Mouse (Mus musculus) liver (tissue): ENCODE data around the gene Thoc2.
"Not testable (repeated sequence)": the region's sequence is repeated elsewhere in the genome, so short reads cannot be mapped to it uniquely, and the experiment has no call there.

ENCODE experiments used
- DNase-seq: peaks from one replicate; pipeline ENCODE4 v3.0.0-alpha.2; 2020; ENCODE audit warnings: mixed read lengths

Thoc2 gene

GRCm38 (mm10) chrX:41920574-41920973 lies at the start of gene Thoc2:
Gene Thoc2, minus strand, starts transcription at chrX:41920674.
- DNase-seq: no peak

GRCm38 (mm10) chrX:41970096-41970495 lies 49.6 kb upstream of the Thoc2 start:
- DNase-seq: no peak

- no peak for DNase-seq
Measured at GRCm38 (mm10) chrX:41969341-41969740, 48.9 kb upstream of the Thoc2 start.

GRCm38 (mm10) chrX:41957161-41957560 lies 36.7 kb upstream of the Thoc2 start:
- DNase-seq: peak; percentile 70

- no peak for DNase-seq
Measured at GRCm38 (mm10) chrX:41941840-41942239, 21.4 kb upstream of the Thoc2 start.

- not testable (repeated sequence) for DNase-seq
Measured at GRCm38 (mm10) chrX:41931821-41932220, 11.3 kb upstream of the Thoc2 start.

- DNase-seq: no peak
Measured at GRCm38 (mm10) chrX:41924708-41925107, 4.2 kb upstream of the Thoc2 start.

GRCm38 (mm10) chrX:41912061-41912401 lies 8.4 kb downstream of the Thoc2 start:
- DNase-seq: no peak

GRCm38 (mm10) chrX:41911390-41912060 lies 8.9 kb downstream of the Thoc2 start:
- peak; percentile 88 for DNase-seq

GRCm38 (mm10) chrX:41910981-41911380 lies 9.5 kb downstream of the Thoc2 start:
- DNase-seq: peak; percentile 40

- no peak for DNase-seq
Measured at GRCm38 (mm10) chrX:41910471-41910870, 10.0 kb downstream of the Thoc2 start.

- no peak for DNase-seq
Measured at GRCm38 (mm10) chrX:41884759-41885505, 35.5 kb downstream of the Thoc2 start.

- no peak for DNase-seq
Measured at GRCm38 (mm10) chrX:41876581-41876980, 43.9 kb downstream of the Thoc2 start.

- no peak for DNase-seq
Measured at GRCm38 (mm10) chrX:41837823-41838222, 82.7 kb downstream of the Thoc2 start.

- no peak for DNase-seq
Measured at GRCm38 (mm10) chrX:41805592-41805991, 114.9 kb downstream of the Thoc2 start.

GRCm38 (mm10) chrX:41793303-41793702 lies 127.2 kb downstream of the Thoc2 start:
- DNase-seq: no peak
